Mouse (Mus musculus) CH12.LX (cell line): ENCODE data around the gene Nos2. TPM values are rescaled to one million over a fixed set of nuclear protein-coding genes. Genes with fewer than 3 reads are reported as not detected.

ENCODE experiments used
- DNase-seq: peaks from one replicate; pipeline ENCODE4 v3.0.0-alpha.2; 2013; ENCODE audit errors: extremely low read depth
- H3K27ac ChIP-seq: 2 replicates; pipeline ENCODE4 v1.5.1; 2012; ENCODE audit warnings: low read depth, mild to moderate bottlenecking, control low read depth, moderate library complexity; ENCODE audit not compliant: insufficient read depth
- H3K27me3 ChIP-seq: replicated peaks from 2 replicates; pipeline ENCODE3; 2012; ENCODE audit warnings: inconsistent platforms
- H3K36me3 ChIP-seq, 2 experiments: replicated peaks in 1 of 2; 2 replicates each; pipeline versions ENCODE3 to v1.6.1; 2012; ENCODE audit warnings: inconsistent platforms in 1 of 2, low read length in 1 of 2, mild to moderate bottlenecking in 1 of 2, mixed read lengths in 1 of 2, moderate library complexity in 1 of 2; ENCODE audit not compliant: control insufficient read depth in 1 of 2, insufficient read depth in 1 of 2
- H3K4me1 ChIP-seq, 2 experiments: 2 replicates each; pipeline ENCODE4 v1.6.1; 2012; ENCODE audit warnings: inconsistent platforms in 1 of 2, moderate library complexity in 1 of 2; ENCODE audit not compliant: insufficient read depth in 2 of 2, control insufficient read depth in 1 of 2
- H3K4me2 ChIP-seq: 2 replicates; pipeline ENCODE4 v1.6.1; 2012; ENCODE audit warnings: low read depth, mild to moderate bottlenecking, control low read depth; ENCODE audit not compliant: poor library complexity, insufficient read depth, severe bottlenecking
- H3K4me3 ChIP-seq, 3 experiments: fragments of 150-350 bp in 1 of 3; sonication (generic) in 1 of 3; replicated peaks in 1 of 3; 2 replicates each; pipeline versions ENCODE3 to v1.5.1; 2011 to 2012; ENCODE audit warnings: low read depth in 2 of 3, low read length in 2 of 3, mild to moderate bottlenecking in 2 of 3, moderate library complexity in 2 of 3, control low read depth in 1 of 3, improper control_type of control experiment in 1 of 3, inconsistent platforms in 1 of 3, mixed read lengths in 1 of 3; ENCODE audit not compliant: poor library complexity in 1 of 3
- H3K79me2 ChIP-seq: replicated peaks from 2 replicates; pipeline ENCODE4 v1.6.1; 2012; ENCODE audit warnings: mild to moderate bottlenecking, moderate library complexity; ENCODE audit not compliant: control insufficient read depth, poor library complexity, insufficient read depth, severe bottlenecking; ENCODE audit errors: extremely low read depth
- H3K9ac ChIP-seq: 2 replicates; pipeline ENCODE4 v1.6.1; 2012; ENCODE audit warnings: low read depth, mild to moderate bottlenecking, control low read depth, moderate library complexity; ENCODE audit not compliant: insufficient read depth
- H3K9me3 ChIP-seq: replicated peaks from 2 replicates; pipeline ENCODE3; 2012; ENCODE audit warnings: low read length, inconsistent platforms, mixed read lengths
- BHLHE40 ChIP-seq: IDR thresholded peaks from 2 replicates; pipeline ENCODE4 v1.6.1; 2011; ENCODE audit warnings: mild to moderate bottlenecking, low read depth, low read length, improper control_type of control experiment
- CHD2 ChIP-seq: IDR thresholded peaks from 2 replicates; pipeline ENCODE4 v1.6.1; 2011; ENCODE audit warnings: low read length, improper control_type of control experiment
- CTCF ChIP-seq, 2 experiments: IDR thresholded peaks in 1 of 2; conservative IDR thresholded peaks in 1 of 2; 2 replicates each; pipeline ENCODE4 v1.5.1; 2011 to 2012; ENCODE audit warnings: low read depth in 2 of 2, low read length in 2 of 2, improper control_type of control experiment in 1 of 2, inconsistent platforms in 1 of 2, mild to moderate bottlenecking in 1 of 2, moderate library complexity in 1 of 2
- ELF1 ChIP-seq: IDR thresholded peaks from 2 replicates; pipeline ENCODE4 v1.6.1; 2014; ENCODE audit warnings: low read depth, mild to moderate bottlenecking, inconsistent platforms, low read length, improper control_type of control experiment
- ETS1 ChIP-seq: conservative IDR thresholded peaks from 2 replicates; pipeline ENCODE4 v1.6.1; 2012; ENCODE audit warnings: low read depth, mild to moderate bottlenecking, inconsistent platforms, low read length, improper control_type of control experiment, moderate library complexity
- GABPA ChIP-seq: IDR thresholded peaks from 2 replicates; pipeline ENCODE4 v1.6.1; 2012; ENCODE audit warnings: low read depth, low read length, improper control_type of control experiment, inconsistent platforms; ENCODE audit not compliant: insufficient replicate concordance
- HCFC1 ChIP-seq: IDR thresholded peaks from 2 replicates; pipeline ENCODE4 v1.6.1; 2012; ENCODE audit warnings: low read depth, mild to moderate bottlenecking, inconsistent platforms, low read length, improper control_type of control experiment
- JUN ChIP-seq: IDR thresholded peaks from 2 replicates; pipeline ENCODE4 v1.6.1; 2011; ENCODE audit warnings: low read depth, mild to moderate bottlenecking, low read length, improper control_type of control experiment, moderate library complexity; ENCODE audit not compliant: insufficient read depth
- MAFK ChIP-seq: IDR thresholded peaks from 2 replicates; pipeline ENCODE4 v1.6.1; 2011; ENCODE audit warnings: low read length, improper control_type of control experiment; ENCODE audit not compliant: insufficient replicate concordance
- MAX ChIP-seq: IDR thresholded peaks from 2 replicates; pipeline ENCODE4 v1.6.1; 2011; ENCODE audit warnings: low read length, improper control_type of control experiment
- MXI1 ChIP-seq: IDR thresholded peaks from 2 replicates; pipeline ENCODE4 v1.6.1; 2011; ENCODE audit warnings: mild to moderate bottlenecking, low read depth, low read length, improper control_type of control experiment
- MYC ChIP-seq: IDR thresholded peaks from 2 replicates; pipeline ENCODE4 v1.6.1; 2011; ENCODE audit warnings: low read depth, mild to moderate bottlenecking, improper control_type of control experiment, low read length
- NRF1 ChIP-seq: IDR thresholded peaks from 2 replicates; pipeline ENCODE4 v1.6.1; 2014; ENCODE audit warnings: low read depth, mild to moderate bottlenecking, inconsistent platforms, low read length, improper control_type of control experiment, moderate library complexity
- PAX5 ChIP-seq: IDR thresholded peaks from 2 replicates; pipeline ENCODE4 v1.6.1; 2012; ENCODE audit warnings: low read length, inconsistent platforms, mixed read lengths
- POLR2AphosphoS2 ChIP-seq: IDR thresholded peaks from 2 replicates; pipeline ENCODE4 v1.6.1; 2011; ENCODE audit warnings: low read depth, low read length, improper control_type of control experiment
- RAD21 ChIP-seq: IDR thresholded peaks from 2 replicates; pipeline ENCODE4 v1.6.1; 2011; ENCODE audit warnings: low read depth, mild to moderate bottlenecking, low read length, improper control_type of control experiment, moderate library complexity
- RCOR1 ChIP-seq: conservative IDR thresholded peaks from 2 replicates; pipeline ENCODE4 v1.6.1; 2012; ENCODE audit warnings: low read depth, mild to moderate bottlenecking, inconsistent platforms, low read length, improper control_type of control experiment
- SIN3A ChIP-seq: IDR thresholded peaks from 2 replicates; pipeline ENCODE4 v1.6.1; 2012; ENCODE audit warnings: low read length, improper control_type of control experiment, inconsistent platforms
- SMC3 ChIP-seq: IDR thresholded peaks from 2 replicates; pipeline ENCODE4 v1.6.1; 2011; ENCODE audit warnings: low read depth, low read length, improper control_type of control experiment
- TBP ChIP-seq: conservative IDR thresholded peaks from 2 replicates; pipeline ENCODE4 v1.6.1; 2011; ENCODE audit warnings: low read depth, low read length, improper control_type of control experiment
- TCF12 ChIP-seq: IDR thresholded peaks from 2 replicates; pipeline ENCODE4 v1.6.1; 2014; ENCODE audit warnings: low read depth, mild to moderate bottlenecking, inconsistent platforms, low read length, improper control_type of control experiment
- USF1 ChIP-seq: IDR thresholded peaks from 2 replicates; pipeline ENCODE4 v1.6.1; 2014; ENCODE audit warnings: low read depth, mild to moderate bottlenecking, inconsistent platforms, low read length, improper control_type of control experiment
- USF2 ChIP-seq: conservative IDR thresholded peaks from 2 replicates; pipeline ENCODE4 v1.6.1; 2011; ENCODE audit warnings: low read depth, low read length, improper control_type of control experiment
- ZKSCAN1 ChIP-seq: IDR thresholded peaks from 2 replicates; pipeline ENCODE4 v1.6.1; 2012; ENCODE audit warnings: low read depth, inconsistent platforms, low read length, improper control_type of control experiment, borderline replicate concordance
- dilution Hi-C: fragments of 300-500 bp; cut with MboI; formaldehyde crosslinking; loops from 2 replicates; pipeline ENCODE4 v1.14.3; 2020; ENCODE audit warnings: low sequenced_read_pairs; ENCODE audit not compliant: extremely low pct_unique_long_range_greater_than_20kb, extremely low pct_ligation_motif_present
- in situ Hi-C: fragments of 300-500 bp; cut with MboI; formaldehyde crosslinking; loops from 3 replicates; pipeline ENCODE4 v1.14.3; 2019; ENCODE audit warnings: low sequenced_read_pairs, low pct_ligation_motif_present, low pct_unique_long_range_greater_than_20kb, mixed read lengths
- polyA plus RNA-seq: library from polyadenylated mRNA; unstranded; fragments of >175 nt; gene quantifications from 2 replicates; pipeline ENCODE4 v1.2.1, GENCODE M21; 2012; ENCODE audit warnings: low read depth; ENCODE audit not compliant: insufficient read length
- total RNA-seq, 2 experiments: library from RNA; depleted of rRNA; stranded (reverse); fragments of 300-350 nt in 1 of 2; fragments of >200 nt in 1 of 2; gene quantifications; 2 replicates each; pipeline ENCODE4 v1.2.3; 2012 to 2014

Gene Nos2
- total and polyA plus RNA-seq, 3 experiments, result 1.6 to 3.4 (median 1.8) TPM

DNA sequence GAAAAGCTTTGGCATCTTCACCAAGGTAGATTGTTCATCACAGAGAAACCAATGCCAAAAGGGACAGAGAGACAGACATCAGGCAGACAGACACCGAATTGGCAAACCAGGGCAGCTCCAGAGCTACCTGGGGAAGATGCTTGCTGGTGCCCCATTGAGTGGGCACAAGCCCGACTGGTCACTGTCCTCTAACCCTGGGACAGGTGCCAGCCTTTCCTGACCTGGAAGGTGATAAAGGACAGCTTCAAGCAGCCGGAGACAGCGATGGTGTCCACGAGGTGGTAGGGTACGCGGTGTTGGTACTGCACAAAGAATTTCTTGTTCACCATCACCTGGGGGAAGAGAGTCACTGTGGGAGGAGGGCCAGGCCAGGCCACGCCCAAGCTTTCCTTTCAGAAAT, 50.5 kb downstream of the Nos2 start:
- H3K79me2 ChIP-seq, result 0 out of 2 replicates have a peak, but pooled peaks cover 3% of the 10 kb centered on the region
- H3K4me3 ChIP-seq, result no peak overlapping the region
- no peak for DNase-seq
- dilution Hi-C loops, result no loop called here
- peaks cover 11 to 32% of the 10 kb centered on the region in 2 experiments for H3K4me1 ChIP-seq
- TF ChIP-seq MXI1 (no peak), NRF1 (no peak), CTCF (conservative IDR thresholded peaks at IDR 0.05 in 1 of 2, IDR thresholded peaks at IDR 0.05 in 1 of 2; ENCODE audit: low read depth in 2 of 2, low read length in 2 of 2) (no peak), PAX5 (no peak), ZKSCAN1 (no peak), BHLHE40 (no peak), USF2 (no peak), SMC3 (no peak), JUN (no peak), MAX (no peak), USF1 (no peak), TCF12 (no peak), RAD21 (no peak), HCFC1 (no peak)
- H3K27me3 ChIP-seq, result no peaks in the 10 kb centered on the region
- H3K4me2 ChIP-seq, result no peak overlapping the region
- peaks cover 0 to 25% of the 10 kb centered on the region in 2 experiments for H3K36me3 ChIP-seq
- H3K9me3 ChIP-seq, result no peaks in the 10 kb centered on the region
- H3K9ac ChIP-seq, result no peak overlapping the region
- in situ Hi-C loops, result no loop called here
- H3K27ac ChIP-seq, result no peak overlapping the region

GRCm38 (mm10) chr11:78971746-78972145, 51.2 kb downstream of the Nos2 start:
- Histone ChIP-seq H3K9me3 (no peaks in the 10 kb centered on the region), H3K4me3 (no peak overlapping the region), H3K4me2 (no peak overlapping the region), H3K4me1 (peaks cover 11 to 35% of the 10 kb centered on the region in 2 experiments), H3K27ac (no peak overlapping the region), H3K36me3 (peaks cover 0 to 31% of the 10 kb centered on the region in 2 experiments), H3K27me3 (no peaks in the 10 kb centered on the region), H3K79me2 (0 out of 2 replicates have a peak, but pooled peaks cover 3% of the 10 kb centered on the region), H3K9ac (no peak overlapping the region)
- in situ Hi-C loops, result no loop called here
- no peak for TF ChIP-seq CHD2
- TF ChIP-seq CTCF (conservative IDR thresholded peaks at IDR 0.05 in 1 of 2, IDR thresholded peaks at IDR 0.05 in 1 of 2; ENCODE audit: low read depth in 2 of 2, low read length in 2 of 2), result no peak
- no peak for TF ChIP-seq ELF1
- TF ChIP-seq NRF1, result no peak
- no peak for TF ChIP-seq RAD21
- TF ChIP-seq ETS1, result no peak
- TF ChIP-seq SIN3A, result no peak
- TF ChIP-seq TBP, result no peak
- no peak for TF ChIP-seq HCFC1
- no peak for TF ChIP-seq MAFK
- TF ChIP-seq JUN, result no peak
- TF ChIP-seq GABPA, result no peak
- no peak for TF ChIP-seq MYC
- TF ChIP-seq POLR2AphosphoS2, result no peak
- no peak for TF ChIP-seq SMC3
- TF ChIP-seq MXI1, result no peak
- no peak for TF ChIP-seq RCOR1
- no peak for DNase-seq
- dilution Hi-C loops, result no loop called here
